8 mouse cellular contexts compared by ENCODE assay signal in the genomic region with DNA sequence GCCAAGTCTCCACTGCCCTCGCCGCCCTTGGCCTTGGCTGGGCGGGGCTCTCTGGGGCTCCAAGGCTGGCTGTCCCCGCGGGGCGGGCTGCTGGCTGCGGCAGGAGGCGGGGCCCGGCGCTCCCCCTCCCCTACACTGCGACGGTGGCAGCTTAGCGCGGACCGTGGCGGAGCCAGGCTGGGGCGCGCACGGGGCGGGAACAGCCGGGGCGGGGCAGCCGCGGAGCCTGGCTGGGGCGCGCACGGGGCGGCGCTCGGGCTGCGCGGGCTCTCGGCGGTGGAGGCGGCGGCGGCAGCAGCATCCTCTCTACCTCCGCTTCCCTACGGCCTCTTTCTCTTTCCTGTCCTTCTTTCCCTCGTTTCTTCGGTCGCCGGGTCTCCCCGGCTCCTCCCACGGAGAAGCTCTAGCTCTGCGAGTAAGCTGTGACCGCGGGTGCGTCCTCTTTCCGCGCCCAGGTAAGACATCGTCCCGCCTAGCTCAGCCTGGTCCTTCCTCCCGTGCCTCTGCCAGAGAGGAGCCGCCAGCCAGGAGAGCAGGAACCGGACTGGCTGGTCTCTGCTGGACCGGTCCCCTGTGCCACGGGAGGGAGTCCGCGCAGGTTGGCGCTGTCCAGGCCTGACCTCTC. TPM values are rescaled to one million over a fixed set of nuclear protein-coding genes. Genes with fewer than 3 reads are reported as not detected.
DNase-seq lines count a peak whose midpoint lies in the region; ATAC-seq lines count a peak whose summit lies in the region.

A gene (plus strand): TSS at position 233 of the 625 bp plus-strand sequence.

- H3K4me2 ChIP-seq in embryonic facial prominence, embryonic 14.5 days (ENCODE audit: low read depth, low read length): peak within 1 kb of the TSS; percentile 75
- peak within 1 kb of the TSS; percentile 88 for H3K4me2 ChIP-seq in limb, embryonic 13.5 days (replicated peaks)
- peak within 1 kb of the TSS; percentile 68 for H3K4me2 ChIP-seq in midbrain, embryonic 14.5 days (ENCODE audit: low read length)

- no peaks in the 10 kb centered on the region for H3K9me3 ChIP-seq in embryonic facial prominence, embryonic 14.5 days (ENCODE audit: control insufficient read depth, low read length)
- no peaks in the 10 kb centered on the region for H3K9me3 ChIP-seq in heart, embryonic 10.5 days
- no peaks in the 10 kb centered on the region for H3K9me3 ChIP-seq in limb, embryonic 13.5 days
- H3K9me3 ChIP-seq in midbrain, embryonic 14.5 days (ENCODE audit: control insufficient read depth, low read length): no peaks in the 10 kb centered on the region

- H3K4me3 ChIP-seq in embryonic facial prominence, embryonic 14.5 days (ENCODE audit: low read depth, low read length): peak within 1 kb of the TSS; percentile 58
- H3K4me3 ChIP-seq in heart, embryonic 10.5 days: peak within 1 kb of the TSS; percentile 76
- H3K4me3 ChIP-seq in limb, embryonic 13.5 days: peak within 1 kb of the TSS; percentile 54
- H3K4me3 ChIP-seq in midbrain, embryonic 14.5 days (replicated peaks; ENCODE audit: low read depth, low read length): peak within 1 kb of the TSS; percentile 69

- ATAC-seq in embryonic facial prominence, embryonic 14.5 days (ENCODE audit: low read depth): peak; percentile 98
- peak; percentile 95 for ATAC-seq in limb, embryonic 13.5 days (ENCODE audit: low FRiP score, low read depth)
- peak; percentile 94 for ATAC-seq in midbrain, embryonic 14.5 days (ENCODE audit: low FRiP score, low TSS enrichment)

- H3K27me3 ChIP-seq in embryonic facial prominence, embryonic 14.5 days (replicated peaks; ENCODE audit: control insufficient read depth, insufficient read depth, low read length): no peaks in the 10 kb centered on the region
- H3K27me3 ChIP-seq in heart, embryonic 10.5 days (ENCODE audit: insufficient read depth, poor library complexity, severe bottlenecking): 0 out of 2 replicates have a peak, but pooled peaks cover 4% of the 10 kb centered on the region
- no peaks in the 10 kb centered on the region for H3K27me3 ChIP-seq in limb, embryonic 13.5 days
- no peaks in the 10 kb centered on the region for H3K27me3 ChIP-seq in midbrain, embryonic 14.5 days (ENCODE audit: control insufficient read depth, insufficient read depth, low read length)

- H3K36me3 ChIP-seq in embryonic facial prominence, embryonic 14.5 days (ENCODE audit: control insufficient read depth, insufficient read depth, low read length): no peaks in the 10 kb centered on the region
- no peaks in the 10 kb centered on the region for H3K36me3 ChIP-seq in heart, embryonic 10.5 days
- no peaks in the 10 kb centered on the region for H3K36me3 ChIP-seq in limb, embryonic 13.5 days
- no peaks in the 10 kb centered on the region for H3K36me3 ChIP-seq in midbrain, embryonic 14.5 days (ENCODE audit: control insufficient read depth, insufficient read depth, low read length)

- H3K27ac ChIP-seq in embryonic facial prominence, embryonic 14.5 days (replicated peaks; ENCODE audit: low read depth, low read length): no peak within 1 kb of the TSS; the same call in 1 of the 2 replicates
- peak within 1 kb of the TSS; percentile 80 for H3K27ac ChIP-seq in heart, embryonic 10.5 days
- no peak within 1 kb of the TSS for H3K27ac ChIP-seq in limb, embryonic 13.5 days
- peak within 1 kb of the TSS; percentile 93 for H3K27ac ChIP-seq in midbrain, embryonic 14.5 days (replicated peaks; ENCODE audit: low read depth, low read length)

- WGBS in embryonic facial prominence, embryonic 14.5 days: 1% methylated on average over 26 of the region's 61 CpGs
- WGBS in heart, embryonic 10.5 days: under 1% methylated on average over 46 of the region's 61 CpGs
- under 1% methylated on average over 53 of the region's 61 CpGs for WGBS in limb, embryonic 13.5 days
- under 1% methylated on average over 59 of the region's 61 CpGs for WGBS in midbrain, embryonic 14.5 days

- peak within 1 kb of the TSS; percentile 61 for H3K9ac ChIP-seq in embryonic facial prominence, embryonic 14.5 days (ENCODE audit: low read depth, low read length)
- peak within 1 kb of the TSS; percentile 64 for H3K9ac ChIP-seq in limb, embryonic 13.5 days
- H3K9ac ChIP-seq in midbrain, embryonic 14.5 days (replicated peaks; ENCODE audit: low read length): peak within 1 kb of the TSS; percentile 96

- H3K4me1 ChIP-seq in embryonic facial prominence, embryonic 14.5 days (ENCODE audit: control insufficient read depth, insufficient read depth, low read length): peaks cover 10% of the 10 kb centered on the region; the same call in 1 of the 2 replicates
- peaks cover 8% of the 10 kb centered on the region for H3K4me1 ChIP-seq in heart, embryonic 10.5 days
- peaks cover 29% of the 10 kb centered on the region for H3K4me1 ChIP-seq in limb, embryonic 13.5 days
- peaks cover 19% of the 10 kb centered on the region for H3K4me1 ChIP-seq in midbrain, embryonic 14.5 days (ENCODE audit: control insufficient read depth, insufficient read depth, low read length)

- peak; percentile 52 for DNase-seq in B cell, adult 2 months
- DNase-seq in adrenal gland, postnatal 4 days (ENCODE audit: low spot score in 2 of 2): peak; percentile 49 to 56
- DNase-seq in embryonic facial prominence, embryonic 14.5 days (ENCODE audit: low spot score): peak; percentile 90
- DNase-seq in heart, embryonic 10.5 days (ENCODE audit: low spot score): peak; percentile 79
- peak; percentile 80 for DNase-seq in kidney, adult 9 months
- peak; percentile 94 for DNase-seq in midbrain, embryonic 14.5 days
- peak; percentile 31 to 64 for DNase-seq in spleen, postnatal 4 days (ENCODE audit: low spot score in 2 of 2)

RNA-seq across cellular contexts. Expression of the gene that starts here (rescaled TPM):
- 10 to 100 TPM; 33.6 to 39.3 TPM for total RNA-seq in adrenal gland, postnatal 4 days (2021)
- 16.6 and 19.2 TPM in 2 replicates for polyA plus RNA-seq in embryonic facial prominence, embryonic 14.5 days (2014; fragmentation: Nextera tagmentation; extraction: Ambion mirVana)
- 2.3 and 5.1 TPM in 2 replicates for polyA plus RNA-seq in heart, embryonic 10.5 days (2016; fragmentation: Nextera tagmentation; extraction: Ambion mirVana)
- 25.3 and 28.5 TPM in 2 replicates for polyA plus RNA-seq in limb, embryonic 13.5 days (2015; fragmentation: Nextera tagmentation; extraction: Ambion mirVana)
- 489 and 491 TPM in 2 replicates for polyA plus RNA-seq in midbrain, embryonic 14.5 days (2014; fragmentation: Nextera tagmentation; extraction: Ambion mirVana)

Comparison
In these comparisons a context has a peak if more than half of its experiments do, and no peak if none do; other contexts are left out.
1. RNA of the gene that starts here (polyA plus RNA-seq): 489 to 491 TPM in midbrain, embryonic 14.5 days; 25.3 to 28.5 TPM in limb, embryonic 13.5 days, 16.6 to 19.2 TPM in embryonic facial prominence, embryonic 14.5 days and 2.3 to 5.1 TPM in heart, embryonic 10.5 days; every median in the first group is over 10 times any median in the second.
2. H3K27ac ChIP-seq: peak in heart, embryonic 10.5 days (single experiment) and midbrain, embryonic 14.5 days (single experiment); none in embryonic facial prominence, embryonic 14.5 days (single experiment) and limb, embryonic 13.5 days (single experiment).
3. Peak in every context shown above with its lines, with median percentiles within 50 percentile points of each other: DNase-seq, ATAC-seq, H3K4me2 ChIP-seq, H3K4me3 ChIP-seq and H3K9ac ChIP-seq.